Mouse (Mus musculus) liver, embryonic 13.5 days (tissue): Measurements from ENCODE around the gene Myd88. TPM values are rescaled to one million over a fixed set of nuclear protein-coding genes. Genes with fewer than 3 reads are reported as not detected.

Experiments
- ATAC-seq: fragments of 200-750 bp; cut with Nextera tagmentation; 2 replicates; pipeline ENCODE4 v1.8.0; 2017; ENCODE audit warnings: low read depth, mild to moderate bottlenecking, moderate number of reproducible peaks, moderate library complexity
- DNase-seq: peaks from one replicate; pipeline ENCODE4 v3.0.0; 2022
- H3K27ac ChIP-seq: fragments of 300-500 bp; sonication (generic); 2 replicates; pipeline ENCODE4 v1.5.1; 2015; ENCODE audit warnings: moderate library complexity, mild to moderate bottlenecking, inconsistent platforms
- H3K27me3 ChIP-seq: fragments of 300-500 bp; sonication (generic); 2 replicates; pipeline ENCODE4 v1.6.1; 2015; ENCODE audit warnings: mild to moderate bottlenecking, inconsistent platforms
- H3K36me3 ChIP-seq: fragments of 300-500 bp; sonication (generic); 2 replicates; pipeline ENCODE4 v1.6.1; 2015; ENCODE audit warnings: mild to moderate bottlenecking, inconsistent platforms
- H3K4me1 ChIP-seq: fragments of 300-500 bp; sonication (generic); replicated peaks from 2 replicates; pipeline ENCODE4 v1.6.1; 2015; ENCODE audit warnings: inconsistent platforms
- H3K4me2 ChIP-seq: fragments of 300-500 bp; sonication (generic); 2 replicates; pipeline ENCODE4 v1.6.1; 2015; ENCODE audit warnings: inconsistent platforms, mild to moderate bottlenecking, moderate library complexity
- H3K4me3 ChIP-seq: fragments of 300-500 bp; sonication (generic); replicated peaks from 2 replicates; pipeline ENCODE4 v1.5.1; 2015; ENCODE audit warnings: mild to moderate bottlenecking, inconsistent platforms
- H3K9ac ChIP-seq: fragments of 300-500 bp; sonication (generic); 2 replicates; pipeline ENCODE4 v1.6.1; 2015; ENCODE audit warnings: mild to moderate bottlenecking, inconsistent platforms
- H3K9me3 ChIP-seq: fragments of 300-500 bp; sonication (generic); replicated peaks from 2 replicates; pipeline ENCODE4 v1.6.1; 2016; ENCODE audit warnings: inconsistent platforms
- WGBS: fragments of 180-500 bp; shearing (Covaris S2); methylation state at CpG from one replicate; pipeline ENCODE4 v1.1.7; 2015; ENCODE audit not compliant: insufficient replicate concordance; 5-methylcytosine and 5-hydroxymethylcytosine counted together
- polyA plus RNA-seq: library from polyadenylated mRNA; unstranded; fragments of >200 nt; fragmentation: Nextera tagmentation; extraction: Ambion mirVana; gene quantifications from 2 replicates; pipeline ENCODE4 v1.2.1, GENCODE M21; 2015

Gene Myd88
- polyA plus RNA-seq, 1 experiment from 2014 or later: 18.6 TPM

DNA sequence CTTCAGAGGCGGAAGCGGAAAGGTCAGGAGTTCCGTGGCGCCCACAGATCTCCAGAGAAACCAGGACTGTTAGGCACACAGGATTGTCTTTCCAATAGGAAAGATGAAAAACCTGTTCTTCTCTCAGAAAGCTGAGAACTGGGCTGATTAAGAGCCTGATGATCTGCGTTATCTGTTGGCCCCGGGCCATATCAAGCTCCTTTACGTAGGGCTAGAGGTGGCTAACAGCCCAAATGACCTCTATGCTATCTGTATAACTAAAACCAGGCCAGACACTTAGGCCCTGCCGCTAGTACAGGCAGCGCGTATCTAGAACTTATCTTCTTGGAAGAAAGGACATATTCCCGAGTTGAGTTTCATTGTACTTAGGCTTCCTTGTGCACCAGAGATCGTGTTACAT, 22.0 kb upstream of the Myd88 start:
- Histone ChIP-seq H3K4me3 (no peak overlapping the region), H3K9ac (no peak overlapping the region), H3K9me3 (no peaks in the 10 kb centered on the region), H3K27ac (no peak overlapping the region), H3K27me3 (no peaks in the 10 kb centered on the region), H3K36me3 (peaks cover 7% of the 10 kb centered on the region), H3K4me1 (peaks cover 2% of the 10 kb centered on the region), H3K4me2 (no peak overlapping the region)
- DNase-seq (no peak), ATAC-seq (no peak)
- 81% methylated on average over 12 of the region's 12 CpGs for WGBS

DNA sequence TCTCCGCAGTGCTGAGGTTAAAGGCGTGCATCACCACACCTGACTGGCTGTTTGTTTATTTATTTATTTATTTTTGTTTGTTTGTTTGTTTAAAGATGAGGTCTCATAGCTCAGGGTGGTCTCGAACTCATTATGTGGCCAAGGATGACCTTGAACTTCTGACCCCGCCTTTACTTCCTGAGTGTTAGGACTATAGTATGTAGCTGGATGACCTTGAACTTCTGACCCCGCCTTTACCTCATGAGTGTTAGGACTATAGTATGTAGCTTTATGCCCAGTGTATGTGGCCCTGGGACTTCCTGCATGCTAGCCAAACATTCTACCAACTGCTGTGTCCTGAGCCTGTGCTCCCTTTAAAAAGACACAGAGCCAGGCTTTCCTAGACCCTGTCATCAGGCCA, 20.2 kb upstream of the Myd88 start:
- no peak for ATAC-seq
- no peak overlapping the region for H3K27ac ChIP-seq
- H3K4me2 ChIP-seq: no peak overlapping the region
- H3K4me3 ChIP-seq: no peak overlapping the region
- peaks cover 3% of the 10 kb centered on the region; the same call in 1 of the 2 replicates for H3K36me3 ChIP-seq
- no peaks in the 10 kb centered on the region for H3K27me3 ChIP-seq
- no peaks in the 10 kb centered on the region for H3K9me3 ChIP-seq
- peaks cover 14% of the 10 kb centered on the region for H3K4me1 ChIP-seq
- H3K9ac ChIP-seq: no peak overlapping the region
- 77% methylated on average over 5 of the region's 5 CpGs for WGBS
- DNase-seq: no peak

DNA sequence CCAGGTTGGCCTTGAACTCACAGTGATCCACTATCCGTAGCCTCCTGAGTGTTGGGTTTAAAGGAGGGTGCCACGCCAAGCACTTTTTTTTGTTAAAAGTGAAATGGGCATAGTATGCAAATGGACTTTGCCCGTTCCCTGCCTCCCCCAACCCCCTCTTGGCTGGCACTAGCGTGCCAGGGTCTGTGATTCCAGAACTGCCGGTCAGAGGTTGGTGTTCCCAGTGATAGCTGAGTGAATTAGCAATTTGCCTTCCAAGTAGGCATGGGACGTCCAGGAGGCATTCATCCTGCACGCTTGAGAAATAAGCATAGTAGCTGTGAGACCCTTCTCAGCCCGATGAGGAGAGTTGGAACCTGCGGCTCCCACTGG, 16.8 kb upstream of the Myd88 start:
- WGBS: 43% methylated on average over 9 of the region's 9 CpGs
- peak overlapping the region; percentile 95 for H3K4me2 ChIP-seq
- ATAC-seq (no peak), DNase-seq (no peak)
- peak overlapping the region; percentile 72 for H3K4me3 ChIP-seq
- H3K27ac ChIP-seq: no peak overlapping the region
- H3K36me3 ChIP-seq: peaks cover 3% of the 10 kb centered on the region; the same call in 1 of the 2 replicates
- peaks cover 14% of the 10 kb centered on the region for H3K4me1 ChIP-seq
- H3K9me3 ChIP-seq: no peaks in the 10 kb centered on the region
- no peaks in the 10 kb centered on the region for H3K27me3 ChIP-seq
- H3K9ac ChIP-seq: peak overlapping the region; percentile 84

DNA sequence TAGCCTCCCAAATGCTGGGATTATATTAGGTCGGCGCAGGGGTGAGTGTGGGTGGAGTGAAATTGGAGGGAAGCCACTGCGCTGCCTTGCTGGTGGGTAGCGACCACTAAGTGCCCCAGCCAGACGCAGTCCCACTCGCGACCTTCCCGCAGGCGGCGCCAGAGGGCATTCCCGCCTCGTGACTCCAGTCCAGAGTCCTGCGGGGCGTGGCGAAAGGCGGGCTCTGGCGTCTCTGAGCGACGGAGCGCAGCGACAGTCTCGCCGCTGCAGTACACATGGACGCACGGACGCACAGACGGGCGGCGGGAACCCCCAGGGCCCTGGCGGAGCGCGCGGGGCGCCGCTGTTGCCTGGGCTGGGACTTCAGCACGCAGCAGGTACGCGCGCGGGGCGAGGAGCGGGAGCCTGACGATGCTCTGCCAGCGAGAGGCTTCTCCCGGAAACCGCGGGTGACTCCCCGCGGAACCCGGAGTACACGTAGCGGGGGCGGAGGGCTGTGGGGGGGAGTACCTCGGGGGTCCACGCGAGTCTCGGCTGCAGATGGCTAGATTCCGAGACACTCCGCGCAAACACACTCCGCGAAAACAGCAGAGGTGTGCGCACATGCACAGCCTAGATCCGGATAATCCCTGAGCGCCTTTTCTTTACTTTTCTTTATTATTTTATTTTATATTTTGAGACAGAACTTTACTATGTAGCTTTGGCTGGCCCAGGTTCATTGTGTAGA, 16.3 kb upstream of the Myd88 start, which contains the start of gene Xylb:
Gene Xylb, plus strand, starts transcription at position 51 of the 727 bp plus-strand sequence.
- no peaks in the 10 kb centered on the region for H3K9me3 ChIP-seq
- no peaks in the 10 kb centered on the region for H3K27me3 ChIP-seq
- WGBS: 2% methylated on average over 65 of the region's 65 CpGs
- peak within 1 kb of the TSS; percentile 84 for H3K9ac ChIP-seq
- no peak within 1 kb of the TSS for H3K27ac ChIP-seq
- peak within 1 kb of the TSS; percentile 95 for H3K4me2 ChIP-seq
- DNase-seq: peak; percentile 83
- H3K4me3 ChIP-seq: peak within 1 kb of the TSS; percentile 72
- peaks cover 3% of the 10 kb centered on the region; the same call in 1 of the 2 replicates for H3K36me3 ChIP-seq
- ATAC-seq: peak; percentile 91
- H3K4me1 ChIP-seq: peaks cover 14% of the 10 kb centered on the region

DNA sequence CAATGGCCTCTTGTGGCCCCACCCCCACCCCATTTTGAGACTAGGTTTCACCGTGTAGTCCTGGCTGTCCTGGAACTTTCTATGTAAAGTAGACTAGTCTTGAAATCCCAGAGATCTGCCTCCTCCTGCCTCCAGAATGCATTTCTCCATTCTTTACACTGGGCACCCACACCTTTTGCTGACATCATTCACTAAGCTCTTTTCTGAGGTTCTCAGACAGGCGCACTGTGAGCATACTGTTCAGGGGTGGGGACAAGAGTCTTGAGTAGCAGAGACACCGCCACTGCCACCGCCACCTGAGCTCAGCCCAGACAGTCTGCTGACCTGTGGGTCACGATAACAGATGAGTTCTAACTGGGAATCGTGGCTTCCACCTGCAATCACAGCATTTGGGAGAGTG, 14.7 kb upstream of the Myd88 start:
- WGBS: 71% methylated on average over 6 of the region's 6 CpGs
- DNase-seq: no peak

DNA sequence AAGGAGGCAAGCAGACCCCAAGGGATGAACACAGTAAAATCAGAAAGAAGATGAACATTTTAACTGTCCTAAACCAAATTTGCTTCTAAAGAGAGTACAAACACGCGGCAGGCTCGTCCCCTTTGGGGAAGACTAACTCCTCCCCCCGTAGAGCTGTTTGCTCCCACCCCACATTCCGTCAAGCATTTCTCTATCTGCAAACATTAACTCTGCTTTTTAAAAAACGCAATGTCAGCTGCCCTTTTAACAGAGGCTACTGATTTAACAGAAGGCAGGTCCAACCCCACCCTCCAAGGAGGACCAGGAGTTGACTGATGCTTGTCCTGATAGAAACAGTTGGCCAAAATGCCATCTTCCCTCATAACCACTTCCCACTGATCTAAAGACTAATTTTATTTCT, 12.7 kb upstream of the Myd88 start:
- 63% methylated on average over 6 of the region's 6 CpGs for WGBS
- H3K36me3 ChIP-seq: peaks cover 14% of the 10 kb centered on the region; the same call in 1 of the 2 replicates
- H3K27ac ChIP-seq: no peak overlapping the region
- no peak overlapping the region for H3K4me2 ChIP-seq
- H3K9me3 ChIP-seq: no peaks in the 10 kb centered on the region
- H3K27me3 ChIP-seq: no peaks in the 10 kb centered on the region
- ATAC-seq: no peak
- peaks cover 16% of the 10 kb centered on the region for H3K4me1 ChIP-seq
- H3K4me3 ChIP-seq: no peak overlapping the region
- H3K9ac ChIP-seq: no peak overlapping the region
- no peak for DNase-seq

More for the DNA sequence above, 14.7 kb upstream of the Myd88 start:
- Histone ChIP-seq H3K4me3 (no peak overlapping the region), H3K4me2 (no peak overlapping the region), H3K4me1 (peaks cover 14% of the 10 kb centered on the region), H3K9me3 (no peaks in the 10 kb centered on the region), H3K9ac (no peak overlapping the region), H3K27me3 (no peaks in the 10 kb centered on the region), H3K36me3 (peaks cover 6% of the 10 kb centered on the region), H3K27ac (no peak overlapping the region)
- no peak for ATAC-seq

DNA sequence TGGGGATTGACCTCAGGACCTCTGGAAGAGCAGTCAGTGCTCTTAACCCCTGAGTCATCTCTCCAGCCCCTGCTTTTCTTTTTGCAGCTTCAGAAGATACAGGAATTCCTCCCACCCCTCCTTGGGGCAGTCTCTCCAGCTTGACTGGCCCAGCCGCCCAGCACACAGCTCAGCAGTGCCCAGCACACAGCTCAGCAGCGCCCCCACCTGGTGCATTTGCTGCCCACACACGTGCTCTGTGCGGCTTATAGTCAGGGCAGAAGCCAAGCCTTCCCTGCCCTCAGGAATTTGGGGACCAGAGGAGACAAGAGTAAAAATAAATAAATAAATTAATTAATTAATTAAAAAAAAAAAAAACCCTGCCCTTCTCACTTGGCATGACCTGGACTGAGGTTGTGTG, 10.8 kb upstream of the Myd88 start:
- DNase-seq (peak; percentile 64), ATAC-seq (peak; percentile 71)
- Histone ChIP-seq H3K4me3 (no peak overlapping the region), H3K9me3 (no peaks in the 10 kb centered on the region), H3K4me1 (0 out of 2 replicates have a peak, but pooled peaks cover 2% of the 10 kb centered on the region), H3K27ac (no peak overlapping the region), H3K27me3 (no peaks in the 10 kb centered on the region), H3K36me3 (peaks cover 30% of the 10 kb centered on the region), H3K4me2 (no peak overlapping the region), H3K9ac (no peak overlapping the region)
- WGBS: 22% methylated on average over 4 of the region's 4 CpGs

DNA sequence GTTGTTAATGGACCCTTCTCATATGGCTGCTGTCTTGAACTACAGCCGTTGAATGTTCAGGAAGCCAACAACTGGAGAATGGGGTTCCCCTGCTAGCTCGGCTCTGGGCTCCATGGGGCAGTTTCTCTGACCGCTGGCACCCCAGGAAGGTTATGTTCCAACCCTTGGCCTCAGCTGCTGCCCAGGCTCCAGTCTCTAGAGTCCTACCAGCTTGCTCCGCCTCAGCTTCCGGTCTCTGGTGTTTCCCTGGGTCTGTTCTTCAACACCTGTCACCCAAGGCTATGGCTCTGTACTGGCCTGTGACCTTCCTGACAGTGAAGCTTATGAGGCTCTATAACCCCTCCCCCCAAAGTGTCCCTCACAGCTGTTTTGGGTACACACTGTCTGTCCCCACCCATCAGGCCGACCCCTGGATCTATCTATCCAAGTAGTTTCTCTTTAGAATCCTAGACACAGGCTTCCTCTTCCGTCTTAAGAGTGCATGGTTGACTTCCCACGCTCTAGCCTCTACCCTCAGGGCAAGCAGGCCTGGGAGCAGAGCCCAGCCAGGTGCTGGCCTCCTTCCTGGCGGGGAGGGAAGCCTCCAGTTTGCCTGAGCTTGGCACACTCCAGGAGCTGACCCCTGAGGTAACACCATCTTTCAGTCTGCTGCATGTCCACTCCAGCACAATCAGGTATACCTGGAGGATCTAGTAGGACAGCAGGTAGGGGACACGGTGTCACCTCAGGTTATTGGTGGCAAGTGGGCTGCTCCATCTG, 9.9 kb upstream of the Myd88 start:
- ATAC-seq (peak; percentile 28; the same call in 1 of the 2 replicates), DNase-seq (no peak)
- Histone ChIP-seq H3K9ac (no peak overlapping the region), H3K9me3 (no peaks in the 10 kb centered on the region), H3K27me3 (no peaks in the 10 kb centered on the region), H3K4me2 (no peak overlapping the region), H3K27ac (no peak overlapping the region), H3K4me3 (no peak overlapping the region), H3K4me1 (0 out of 2 replicates have a peak, but pooled peaks cover 2% of the 10 kb centered on the region), H3K36me3 (peaks cover 39% of the 10 kb centered on the region)
- WGBS: 84% methylated on average over 10 of the region's 10 CpGs

DNA sequence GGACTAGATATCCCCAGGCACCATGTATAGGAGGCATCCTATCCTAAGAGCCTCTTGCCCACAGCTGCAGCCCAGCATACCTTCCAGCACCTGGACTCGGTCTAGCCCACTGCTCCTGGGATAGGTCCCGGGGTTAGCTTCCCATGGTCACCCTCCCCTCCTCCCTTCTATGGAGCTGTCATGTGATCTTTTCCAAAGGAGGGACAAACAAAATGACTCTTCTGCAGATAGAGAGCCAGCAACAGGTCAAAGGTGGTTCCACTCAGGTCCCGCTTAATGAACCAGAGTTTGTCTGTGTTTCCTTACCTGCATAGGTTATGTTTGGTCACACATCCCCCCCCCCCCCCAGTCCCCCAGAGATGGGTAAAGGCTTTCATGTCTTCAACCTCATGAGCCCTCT, 9.3 kb upstream of the Myd88 start:
- Histone ChIP-seq H3K4me3 (no peak overlapping the region), H3K4me2 (no peak overlapping the region), H3K4me1 (0 out of 2 replicates have a peak, but pooled peaks cover 2% of the 10 kb centered on the region), H3K27ac (no peak overlapping the region; the same call in 1 of the 2 replicates), H3K36me3 (peaks cover 45% of the 10 kb centered on the region), H3K27me3 (no peaks in the 10 kb centered on the region), H3K9me3 (no peaks in the 10 kb centered on the region), H3K9ac (no peak overlapping the region)
- ATAC-seq (0 out of 2 replicates have a peak, but pooled peaks have one; percentile 25), DNase-seq (no peak)
- WGBS: 78% methylated on average over 3 of the region's 3 CpGs

DNA sequence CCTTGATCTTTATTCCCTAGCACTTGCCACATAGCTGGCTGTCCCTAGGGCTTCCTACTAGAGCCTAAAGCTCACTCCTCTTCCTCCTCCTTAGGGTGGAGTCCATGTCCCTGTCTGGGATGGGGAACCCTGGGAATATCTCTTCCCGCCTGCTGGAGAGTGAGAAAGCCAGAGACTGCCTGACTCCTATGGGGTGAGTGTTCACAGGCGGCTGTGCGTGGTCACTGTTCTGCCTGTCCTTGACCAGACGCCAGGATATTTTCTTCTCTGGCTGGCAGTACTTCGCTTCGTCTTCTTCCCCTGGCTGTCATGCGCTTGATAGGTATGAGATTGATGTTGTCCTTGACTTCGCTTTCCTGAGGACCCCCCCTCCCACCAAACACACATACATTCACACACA, 5.2 kb upstream of the Myd88 start:
- Histone ChIP-seq H3K9me3 (no peaks in the 10 kb centered on the region), H3K27ac (no peak overlapping the region), H3K36me3 (peaks cover 61% of the 10 kb centered on the region), H3K4me2 (no peak overlapping the region), H3K4me3 (no peak overlapping the region), H3K4me1 (peaks cover 17% of the 10 kb centered on the region), H3K27me3 (no peaks in the 10 kb centered on the region), H3K9ac (no peak overlapping the region)
- ATAC-seq (no peak), DNase-seq (no peak)
- WGBS: 84% methylated on average over 8 of the region's 8 CpGs

DNA sequence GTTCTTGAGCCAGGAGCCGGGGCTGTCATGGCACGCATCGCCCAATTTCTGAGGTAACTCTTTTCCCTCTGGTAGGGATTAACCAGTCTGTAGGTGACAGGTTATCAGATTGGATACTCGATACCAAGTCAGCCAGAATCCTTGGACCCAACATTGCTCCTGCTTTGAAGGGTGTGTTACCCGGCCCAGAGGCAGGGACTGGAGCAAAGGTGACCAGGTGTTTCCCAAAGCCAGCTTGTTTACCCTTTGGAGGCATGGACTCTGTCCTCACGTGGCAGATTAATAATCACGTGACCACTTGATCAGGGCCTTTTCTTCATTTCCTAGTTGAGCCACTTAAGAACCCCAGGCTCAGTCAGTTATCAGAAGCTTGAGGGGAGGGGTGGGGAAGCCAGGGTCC, 1.5 kb upstream of the Myd88 start:
- Histone ChIP-seq H3K9ac (no peak overlapping the region), H3K27me3 (no peaks in the 10 kb centered on the region), H3K4me3 (0 out of 2 replicates have a peak overlapping the region, but pooled peaks have one; percentile 84), H3K36me3 (peaks cover 39% of the 10 kb centered on the region), H3K9me3 (no peaks in the 10 kb centered on the region), H3K27ac (no peak overlapping the region), H3K4me1 (peaks cover 37% of the 10 kb centered on the region), H3K4me2 (peak overlapping the region; percentile 94; the same call in 1 of the 2 replicates)
- 72% methylated on average over 7 of the region's 7 CpGs for WGBS
- DNase-seq (no peak), ATAC-seq (no peak)
